Mouse (Mus musculus): ENCODE data around the gene Sbno1. TPM values are rescaled to one million over a fixed set of nuclear protein-coding genes. Genes with fewer than 3 reads are reported as not detected.
"Not testable (repeated sequence)": the region's sequence is repeated elsewhere in the genome, so short reads cannot be mapped to it uniquely, and the experiment has no call there.

Sbno1 gene
- polyA plus RNA-seq, 1 experiment from 2014 or later, result 93.5 TPM

GRCm38 (mm10) chr5:124349196-124349595, 76.6 kb downstream of the Sbno1 start:
- Histone ChIP-seq H3K4me3 (ENCODE audit: low read depth, low read length) (no peak overlapping the region), H3K4me1 (replicated peaks; ENCODE audit: control insufficient read depth, insufficient read depth, low read length) (peaks cover 14% of the 10 kb centered on the region), H3K27me3 (replicated peaks; ENCODE audit: control insufficient read depth, insufficient read depth, low read length) (no peaks in the 10 kb centered on the region), H3K9ac (ENCODE audit: low read length) (no peak overlapping the region), H3K27ac (ENCODE audit: low read depth) (no peak overlapping the region), H3K9me3 (ENCODE audit: control insufficient read depth, low read length) (no peaks in the 10 kb centered on the region), H3K36me3 (ENCODE audit: control insufficient read depth, insufficient read depth, low read length) (peaks cover 47% of the 10 kb centered on the region), H3K4me2 (ENCODE audit: low read length) (no peak overlapping the region)
- WGBS, result 91% methylated on average over 17 of the region's 17 CpGs
- ATAC-seq (replicated peaks; ENCODE audit: low FRiP score, low TSS enrichment, low read depth) (no peak), DNase-seq (ENCODE audit: low spot score) (no peak)

- Histone ChIP-seq H3K9ac (ENCODE audit: low read length) (no peak overlapping the region), H3K4me2 (ENCODE audit: low read length) (no peak overlapping the region), H3K36me3 (ENCODE audit: control insufficient read depth, insufficient read depth, low read length) (peaks cover 41% of the 10 kb centered on the region), H3K4me1 (replicated peaks; ENCODE audit: control insufficient read depth, insufficient read depth, low read length) (peaks cover 4% of the 10 kb centered on the region), H3K4me3 (ENCODE audit: low read depth, low read length) (no peak overlapping the region), H3K27me3 (replicated peaks; ENCODE audit: control insufficient read depth, insufficient read depth, low read length) (no peaks in the 10 kb centered on the region), H3K27ac (ENCODE audit: low read depth) (no peak overlapping the region), H3K9me3 (ENCODE audit: control insufficient read depth, low read length) (no peaks in the 10 kb centered on the region)
- ATAC-seq (replicated peaks; ENCODE audit: low FRiP score, low TSS enrichment, low read depth) (no peak), DNase-seq (ENCODE audit: low spot score) (no peak)
- 74% methylated on average over 8 of the region's 8 CpGs for WGBS
Observed at GRCm38 (mm10) chr5:124342897-124343296, 82.9 kb downstream of the Sbno1 start.

GRCm38 (mm10) chr5:124341753-124342339, 84.0 kb downstream of the Sbno1 start:
- H3K27ac ChIP-seq (ENCODE audit: low read depth); H3K9me3 ChIP-seq (ENCODE audit: control insufficient read depth, low read length); H3K4me2 ChIP-seq (ENCODE audit: low read length); H3K27me3 ChIP-seq (replicated peaks; ENCODE audit: control insufficient read depth, insufficient read depth, low read length); ATAC-seq (replicated peaks; ENCODE audit: low FRiP score, low TSS enrichment, low read depth); H3K4me3 ChIP-seq (ENCODE audit: low read depth, low read length); DNase-seq (ENCODE audit: low spot score); H3K9ac ChIP-seq (ENCODE audit: low read length); H3K4me1 ChIP-seq (replicated peaks; ENCODE audit: control insufficient read depth, insufficient read depth, low read length): not testable (repeated sequence)
- H3K36me3 ChIP-seq (ENCODE audit: control insufficient read depth, insufficient read depth, low read length), result peaks cover 36% of the 10 kb centered on the region
- WGBS, result 66% methylated on average over 6 of the region's 6 CpGs

- H3K9me3 ChIP-seq (ENCODE audit: control insufficient read depth, low read length), result no peaks in the 10 kb centered on the region
- H3K9ac ChIP-seq (ENCODE audit: low read length), result no peak overlapping the region
- peaks cover 11% of the 10 kb centered on the region for H3K36me3 ChIP-seq (ENCODE audit: control insufficient read depth, insufficient read depth, low read length)
- peaks cover 8% of the 10 kb centered on the region for H3K4me1 ChIP-seq (replicated peaks; ENCODE audit: control insufficient read depth, insufficient read depth, low read length)
- ATAC-seq (replicated peaks; ENCODE audit: low FRiP score, low TSS enrichment, low read depth) (no peak), DNase-seq (ENCODE audit: low spot score) (no peak)
- H3K4me3 ChIP-seq (ENCODE audit: low read depth, low read length), result no peak overlapping the region
- no peak overlapping the region for H3K4me2 ChIP-seq (ENCODE audit: low read length)
- no peak overlapping the region for H3K27ac ChIP-seq (ENCODE audit: low read depth)
- no peaks in the 10 kb centered on the region for H3K27me3 ChIP-seq (replicated peaks; ENCODE audit: control insufficient read depth, insufficient read depth, low read length)
- WGBS, result 90% methylated on average over 8 of the region's 8 CpGs
Observed at GRCm38 (mm10) chr5:124338791-124339190, 87.0 kb downstream of the Sbno1 start.

GRCm38 (mm10) chr5:124337909-124338308, 87.9 kb downstream of the Sbno1 start:
- no peaks in the 10 kb centered on the region for H3K27me3 ChIP-seq (replicated peaks; ENCODE audit: control insufficient read depth, insufficient read depth, low read length)
- H3K27ac ChIP-seq (ENCODE audit: low read depth), result peak overlapping the region; percentile 23; the same call in 1 of the 2 replicates
- H3K36me3 ChIP-seq (ENCODE audit: control insufficient read depth, insufficient read depth, low read length), result 0 out of 2 replicates have a peak, but pooled peaks cover 6% of the 10 kb centered on the region
- 37% methylated on average over 9 of the region's 9 CpGs for WGBS
- no peaks in the 10 kb centered on the region for H3K9me3 ChIP-seq (ENCODE audit: control insufficient read depth, low read length)
- H3K9ac ChIP-seq (ENCODE audit: low read length), result no peak overlapping the region
- no peak for ATAC-seq (replicated peaks; ENCODE audit: low FRiP score, low TSS enrichment, low read depth)
- H3K4me1 ChIP-seq (replicated peaks; ENCODE audit: control insufficient read depth, insufficient read depth, low read length), result peaks cover 8% of the 10 kb centered on the region
- DNase-seq (ENCODE audit: low spot score), result no peak
- H3K4me2 ChIP-seq (ENCODE audit: low read length), result no peak overlapping the region
- H3K4me3 ChIP-seq (ENCODE audit: low read depth, low read length), result no peak overlapping the region

GRCm38 (mm10) chr5:124337103-124337502, 88.7 kb downstream of the Sbno1 start:
- no peak; the same call in 1 of the 2 replicates for ATAC-seq (replicated peaks; ENCODE audit: low FRiP score, low TSS enrichment, low read depth)
- DNase-seq (ENCODE audit: low spot score), result no peak
- WGBS, result 86% methylated on average over 9 of the region's 9 CpGs
- Histone ChIP-seq H3K36me3 (ENCODE audit: control insufficient read depth, insufficient read depth, low read length) (0 out of 2 replicates have a peak, but pooled peaks cover 6% of the 10 kb centered on the region), H3K27ac (ENCODE audit: low read depth) (no peak overlapping the region), H3K4me3 (ENCODE audit: low read depth, low read length) (no peak overlapping the region), H3K9me3 (ENCODE audit: control insufficient read depth, low read length) (no peaks in the 10 kb centered on the region), H3K9ac (ENCODE audit: low read length) (no peak overlapping the region), H3K4me2 (ENCODE audit: low read length) (no peak overlapping the region), H3K4me1 (replicated peaks; ENCODE audit: control insufficient read depth, insufficient read depth, low read length) (peaks cover 8% of the 10 kb centered on the region), H3K27me3 (replicated peaks; ENCODE audit: control insufficient read depth, insufficient read depth, low read length) (no peaks in the 10 kb centered on the region)

GRCm38 (mm10) chr5:124334392-124334791, 91.4 kb downstream of the Sbno1 start:
- 51% methylated on average over 6 of the region's 6 CpGs for WGBS
- H3K27me3 ChIP-seq (replicated peaks; ENCODE audit: control insufficient read depth, insufficient read depth, low read length), result no peaks in the 10 kb centered on the region
- no peak overlapping the region for H3K4me3 ChIP-seq (ENCODE audit: low read depth, low read length)
- H3K4me2 ChIP-seq (ENCODE audit: low read length), result no peak overlapping the region
- H3K4me1 ChIP-seq (replicated peaks; ENCODE audit: control insufficient read depth, insufficient read depth, low read length), result peaks cover 8% of the 10 kb centered on the region
- H3K9ac ChIP-seq (ENCODE audit: low read length), result no peak overlapping the region
- no peaks in the 10 kb centered on the region for H3K36me3 ChIP-seq (ENCODE audit: control insufficient read depth, insufficient read depth, low read length)
- ATAC-seq (replicated peaks; ENCODE audit: low FRiP score, low TSS enrichment, low read depth) (no peak), DNase-seq (ENCODE audit: low spot score) (no peak)
- no peaks in the 10 kb centered on the region for H3K9me3 ChIP-seq (ENCODE audit: control insufficient read depth, low read length)
- peak overlapping the region; percentile 14; the same call in 1 of the 2 replicates for H3K27ac ChIP-seq (ENCODE audit: low read depth)

- Histone ChIP-seq H3K4me1 (replicated peaks; ENCODE audit: control insufficient read depth, insufficient read depth, low read length) (peaks cover 14% of the 10 kb centered on the region), H3K4me3 (ENCODE audit: low read depth, low read length) (no peak overlapping the region), H3K4me2 (ENCODE audit: low read length) (no peak overlapping the region), H3K9ac (ENCODE audit: low read length) (no peak overlapping the region), H3K36me3 (ENCODE audit: control insufficient read depth, insufficient read depth, low read length) (no peaks in the 10 kb centered on the region), H3K27ac (ENCODE audit: low read depth) (no peak overlapping the region), H3K9me3 (ENCODE audit: control insufficient read depth, low read length) (no peaks in the 10 kb centered on the region), H3K27me3 (replicated peaks; ENCODE audit: control insufficient read depth, insufficient read depth, low read length) (no peaks in the 10 kb centered on the region)
- no peak for DNase-seq (ENCODE audit: low spot score)
- ATAC-seq (replicated peaks; ENCODE audit: low FRiP score, low TSS enrichment, low read depth), result no peak
- WGBS, result 90% methylated on average over 6 of the region's 6 CpGs
Observed at GRCm38 (mm10) chr5:124330086-124330485, 95.7 kb downstream of the Sbno1 start.
